In genomic region chr10:84048706-84049105, GRCm38 (mm10) we compare ENCODE assay signal across 18 mouse cellular contexts.
DNase-seq lines count a peak whose midpoint lies in the region; ATAC-seq and TF ChIP-seq lines count a peak whose summit lies in the region.
"Had no signal": no experiment of that assay in that cellular context is flagged by ENCODE, and none has a peak within 500 bp of the region (broad histone marks: within the 10 kb centered on the region; RNA-seq: fewer than 3 reads in every experiment).

No protein-coding gene starts in this region.

- no peaks in the 10 kb centered on the region for H3K36me3 ChIP-seq in midbrain, postnatal 0 days (ENCODE audit: insufficient read depth, low read length)
- H3K36me3 ChIP-seq in midbrain, embryonic 15.5 days (replicated peaks): no peaks in the 10 kb centered on the region
- no peaks in the 10 kb centered on the region for H3K36me3 ChIP-seq in liver, embryonic 11.5 days (ENCODE audit: control insufficient read depth, insufficient read depth, low read length)
- H3K36me3 ChIP-seq: midbrain, embryonic 13.5 days; neural tube, embryonic 13.5 days had no signal

- no peak for ATAC-seq in midbrain, postnatal 0 days (ENCODE audit: low FRiP score)
- ATAC-seq in midbrain, embryonic 15.5 days (replicated peaks): no peak
- ATAC-seq in liver, embryonic 11.5 days (replicated peaks; ENCODE audit: low FRiP score): no peak
- ATAC-seq: forebrain, embryonic 14.5 days; intestine, postnatal 0 days; midbrain, embryonic 13.5 days had no signal

- no peak overlapping the region for H3K4me2 ChIP-seq in midbrain, postnatal 0 days (ENCODE audit: low read depth, low read length, poor library complexity, severe bottlenecking)
- no peak overlapping the region for H3K4me2 ChIP-seq in midbrain, embryonic 15.5 days
- no peak overlapping the region for H3K4me2 ChIP-seq in liver, embryonic 11.5 days
- H3K4me2 ChIP-seq: midbrain, embryonic 13.5 days; neural tube, embryonic 13.5 days had no signal

- intact Hi-C loops in gastrocnemius, adult 2 months (cut with DNase I): no loop called here

- TF ChIP-seq CTCF in gastrocnemius, adult 2 months (IDR thresholded peaks at IDR 0.05): no peak
- TF ChIP-seq CTCF in midbrain, postnatal 0 days (IDR thresholded peaks at IDR 0.05): no peak

- no peaks in the 10 kb centered on the region for H3K4me1 ChIP-seq in midbrain, postnatal 0 days (ENCODE audit: insufficient read depth, low read length)
- no peaks in the 10 kb centered on the region for H3K4me1 ChIP-seq in midbrain, embryonic 15.5 days
- no peaks in the 10 kb centered on the region for H3K4me1 ChIP-seq in liver, embryonic 11.5 days (replicated peaks; ENCODE audit: control insufficient read depth, insufficient read depth, low read length)
- H3K4me1 ChIP-seq: midbrain, embryonic 13.5 days; neural tube, embryonic 13.5 days had no signal

- H3K27me3 ChIP-seq in midbrain, postnatal 0 days (ENCODE audit: insufficient read depth, low read length): no peaks in the 10 kb centered on the region
- no peaks in the 10 kb centered on the region for H3K27me3 ChIP-seq in midbrain, embryonic 15.5 days (replicated peaks)
- H3K27me3 ChIP-seq in liver, embryonic 11.5 days (replicated peaks; ENCODE audit: control insufficient read depth, insufficient read depth, low read length): no peaks in the 10 kb centered on the region
- H3K27me3 ChIP-seq: midbrain, embryonic 13.5 days; neural tube, embryonic 13.5 days had no signal

- no peaks in the 10 kb centered on the region for H3K9me3 ChIP-seq in midbrain, postnatal 0 days (ENCODE audit: low read length)
- no peaks in the 10 kb centered on the region for H3K9me3 ChIP-seq in midbrain, embryonic 15.5 days
- no peaks in the 10 kb centered on the region for H3K9me3 ChIP-seq in liver, embryonic 11.5 days (ENCODE audit: control insufficient read depth, low read length)
- H3K9me3 ChIP-seq: midbrain, embryonic 13.5 days; neural tube, embryonic 13.5 days had no signal

- 75% methylated on average over 5 of the region's 5 CpGs for WGBS in midbrain, postnatal 0 days
- WGBS in midbrain, embryonic 15.5 days: 88% methylated on average over 5 of the region's 5 CpGs
- WGBS in liver, embryonic 11.5 days: 85% methylated on average over 5 of the region's 5 CpGs

- no peak overlapping the region for H3K4me3 ChIP-seq in gastrocnemius, adult 2 months
- no peak overlapping the region for H3K4me3 ChIP-seq in midbrain, postnatal 0 days (ENCODE audit: low read depth, low read length)
- no peak overlapping the region for H3K4me3 ChIP-seq in midbrain, embryonic 15.5 days
- no peak overlapping the region for H3K4me3 ChIP-seq in liver, embryonic 11.5 days (ENCODE audit: low read depth, low read length)
- H3K4me3 ChIP-seq: heart, adult 2 months; midbrain, embryonic 13.5 days; neural tube, embryonic 13.5 days had no signal

- H3K9ac ChIP-seq in midbrain, postnatal 0 days (replicated peaks; ENCODE audit: low read length, poor library complexity, severe bottlenecking): no peak overlapping the region
- no peak overlapping the region for H3K9ac ChIP-seq in midbrain, embryonic 15.5 days
- no peak overlapping the region for H3K9ac ChIP-seq in liver, embryonic 11.5 days (ENCODE audit: low read depth, low read length)
- H3K9ac ChIP-seq: midbrain, embryonic 13.5 days; neural tube, embryonic 13.5 days had no signal

- DNase-seq in gastrocnemius, adult 2 months: peak; percentile 50
- DNase-seq in gastrocnemius, adult 18-20 months (ENCODE audit: low spot score): no peak
- DNase-seq in midbrain, postnatal 0 days (ENCODE audit: low spot score): peak; percentile 63
- peak; percentile 54 to 78 for DNase-seq in cerebellum, postnatal 25 days
- DNase-seq in skeletal muscle tissue, adult 2 months (ENCODE audit: low read depth, low spot score): peak; percentile 20
- DNase-seq in liver, embryonic 11.5 days (ENCODE audit: low spot score): no peak
- DNase-seq in adrenal gland, postnatal 4 days (ENCODE audit: low spot score in 2 of 2): no peak
- DNase-seq: kidney, postnatal 4 days; layer of hippocampus, postnatal 36 days; lung, postnatal 36 days; right cerebral cortex, postnatal 14 days; thymus, adult 2 months had no signal

- H3K27ac ChIP-seq in gastrocnemius, adult 2 months: peak overlapping the region; percentile 46; the same call in 1 of the 2 replicates
- H3K27ac ChIP-seq in midbrain, postnatal 0 days (ENCODE audit: low read depth, low read length): no peak overlapping the region
- no peak overlapping the region for H3K27ac ChIP-seq in midbrain, embryonic 15.5 days
- H3K27ac ChIP-seq in liver, embryonic 11.5 days (ENCODE audit: low read depth, low read length): no peak overlapping the region
- H3K27ac ChIP-seq: heart, adult 2 months; midbrain, embryonic 13.5 days; neural tube, embryonic 13.5 days had no signal

Comparison
In these comparisons a context has a peak if more than half of its experiments do, and no peak if none do; other contexts are left out.
1. DNase-seq: peak in gastrocnemius, adult 2 months (single experiment), midbrain, postnatal 0 days (single experiment), cerebellum, postnatal 25 days (2 of 2) and skeletal muscle tissue, adult 2 months (single experiment); none in gastrocnemius, adult 18-20 months (single experiment), liver, embryonic 11.5 days (single experiment) and adrenal gland, postnatal 4 days (0 of 2).